Mouse (Mus musculus) intestine, postnatal 0 days (tissue): ENCODE results near the gene Mdfic. TPM values are rescaled to one million over a fixed set of nuclear protein-coding genes. Genes with fewer than 3 reads are reported as not detected.

ENCODE experiments used
- ATAC-seq: fragments of 200-750 bp; cut with Nextera tagmentation; 2 replicates; pipeline ENCODE4 v1.8.0; 2017; ENCODE audit warnings: mild to moderate bottlenecking, moderate TSS enrichment, moderate library complexity
- H3K27ac ChIP-seq: fragments of 300-500 bp; sonication (generic); 2 replicates; pipeline ENCODE4 v1.5.1; 2014; ENCODE audit warnings: mild to moderate bottlenecking, low read depth, low read length, moderate library complexity
- H3K27me3 ChIP-seq: fragments of 300-500 bp; sonication (generic); replicated peaks from 2 replicates; pipeline ENCODE4 v1.6.1; 2014; ENCODE audit warnings: low read length, mixed read lengths; ENCODE audit not compliant: control insufficient read depth, insufficient read depth
- H3K36me3 ChIP-seq: fragments of 300-500 bp; sonication (generic); 2 replicates; pipeline ENCODE4 v1.6.1; 2014; ENCODE audit warnings: mild to moderate bottlenecking, moderate library complexity; ENCODE audit not compliant: control insufficient read depth, insufficient read depth
- H3K4me1 ChIP-seq: fragments of 300-500 bp; sonication (generic); replicated peaks from 2 replicates; pipeline ENCODE4 v1.6.1; 2014; ENCODE audit warnings: antibody characterized with exemption, low read length, mixed read lengths; ENCODE audit not compliant: control insufficient read depth, insufficient read depth
- H3K4me2 ChIP-seq: fragments of 300-500 bp; sonication (generic); replicated peaks from 2 replicates; pipeline ENCODE4 v1.6.1; 2014; ENCODE audit warnings: low read depth, mild to moderate bottlenecking, moderate library complexity
- H3K4me3 ChIP-seq: fragments of 300-500 bp; sonication (generic); 2 replicates; pipeline ENCODE4 v1.5.1; 2014; ENCODE audit warnings: low read depth, low read length
- H3K9ac ChIP-seq: fragments of 300-500 bp; sonication (generic); 2 replicates; pipeline ENCODE4 v1.6.1; 2014; ENCODE audit warnings: mild to moderate bottlenecking, low read depth, low read length
- H3K9me3 ChIP-seq: fragments of 300-500 bp; sonication (generic); 2 replicates; pipeline ENCODE4 v1.6.1; 2016; ENCODE audit warnings: mixed run types; ENCODE audit not compliant: control insufficient read depth
- CTCF ChIP-seq: sonication (generic); IDR thresholded peaks from 2 replicates; pipeline ENCODE4 v1.5.1; 2016; ENCODE audit warnings: low read depth, mild to moderate bottlenecking, control low read depth, antibody characterized with exemption, moderate library complexity
- WGBS: fragments of 180-500 bp; shearing (Covaris S2); extraction: QIAGEN DNeasy Blood & Tissue Kit; methylation state at CpG from one replicate; pipeline ENCODE4 v1.1.7; 2014; 5-methylcytosine and 5-hydroxymethylcytosine counted together
- polyA plus RNA-seq: library from polyadenylated mRNA; unstranded; fragments of >200 nt; fragmentation: Nextera tagmentation; extraction: Ambion mirVana; gene quantifications from 2 replicates; pipeline ENCODE4 v1.2.1, GENCODE M21; 2015

Gene Mdfic
- polyA plus RNA-seq, 1 experiment from 2014 or later, result 2.3 TPM

- no peak overlapping the region for H3K27ac ChIP-seq
- no peak overlapping the region for H3K4me3 ChIP-seq
- H3K9me3 ChIP-seq, result no peaks in the 10 kb centered on the region
- 44% methylated on average over 8 of the region's 8 CpGs for WGBS
- H3K9ac ChIP-seq, result no peak overlapping the region
- no peak overlapping the region for H3K4me2 ChIP-seq
- no peaks in the 10 kb centered on the region for H3K36me3 ChIP-seq
- no peaks in the 10 kb centered on the region for H3K27me3 ChIP-seq
- no peaks in the 10 kb centered on the region for H3K4me1 ChIP-seq
- no peak for TF ChIP-seq CTCF
- ATAC-seq, result no peak
Observed at GRCm38 (mm10) chr6:15770128-15770527, 49.7 kb downstream of the Mdfic start.

GRCm38 (mm10) chr6:15777070-15777469, 56.6 kb downstream of the Mdfic start:
- no peak overlapping the region for H3K4me2 ChIP-seq
- no peaks in the 10 kb centered on the region for H3K27me3 ChIP-seq
- whole genome bisulfite sequencing, result 81% methylated on average over 3 of the region's 3 CpGs
- H3K9ac ChIP-seq, result no peak overlapping the region
- no peaks in the 10 kb centered on the region for H3K36me3 ChIP-seq
- no peak for ATAC-seq
- no peak overlapping the region for H3K4me3 ChIP-seq
- H3K4me1 ChIP-seq, result no peaks in the 10 kb centered on the region
- H3K9me3 ChIP-seq, result no peaks in the 10 kb centered on the region
- no peak for TF ChIP-seq CTCF
- no peak overlapping the region for H3K27ac ChIP-seq

- no peak overlapping the region for H3K9ac ChIP-seq
- no peaks in the 10 kb centered on the region for H3K27me3 ChIP-seq
- no peaks in the 10 kb centered on the region for H3K4me1 ChIP-seq
- no peaks in the 10 kb centered on the region for H3K36me3 ChIP-seq
- no peak for TF ChIP-seq CTCF
- ATAC-seq, result no peak
- H3K27ac ChIP-seq, result no peak overlapping the region
- H3K4me2 ChIP-seq, result no peak overlapping the region
- H3K4me3 ChIP-seq, result no peak overlapping the region
- H3K9me3 ChIP-seq, result no peaks in the 10 kb centered on the region
Observed at GRCm38 (mm10) chr6:15780127-15780526, 59.7 kb downstream of the Mdfic start.

- Histone ChIP-seq H3K9me3 (no peaks in the 10 kb centered on the region), H3K27me3 (no peaks in the 10 kb centered on the region), H3K4me2 (no peak overlapping the region), H3K4me1 (no peaks in the 10 kb centered on the region), H3K36me3 (no peaks in the 10 kb centered on the region), H3K27ac (no peak overlapping the region), H3K9ac (no peak overlapping the region), H3K4me3 (no peak overlapping the region)
- ATAC-seq, result no peak
- no peak for TF ChIP-seq CTCF
- 70% methylated on average over 2 of the region's 2 CpGs for WGBS
Observed at GRCm38 (mm10) chr6:15780688-15781087, 60.2 kb downstream of the Mdfic start.

- 50% methylated on average over 16 of the region's 16 CpGs for WGBS
- Histone ChIP-seq H3K9ac (no peak overlapping the region), H3K9me3 (no peaks in the 10 kb centered on the region), H3K4me2 (no peak overlapping the region), H3K27me3 (no peaks in the 10 kb centered on the region), H3K4me1 (0 out of 2 replicates have a peak, but pooled peaks cover 3% of the 10 kb centered on the region), H3K4me3 (no peak overlapping the region), H3K36me3 (no peaks in the 10 kb centered on the region), H3K27ac (no peak overlapping the region)
- peak; percentile 83 for TF ChIP-seq CTCF
- no peak for ATAC-seq
Observed at GRCm38 (mm10) chr6:15789523-15790500, 69.4 kb downstream of the Mdfic start.

- Histone ChIP-seq H3K27ac (no peak overlapping the region), H3K9me3 (no peaks in the 10 kb centered on the region), H3K4me3 (no peak overlapping the region), H3K4me1 (0 out of 2 replicates have a peak, but pooled peaks cover 3% of the 10 kb centered on the region), H3K27me3 (no peaks in the 10 kb centered on the region), H3K9ac (no peak overlapping the region), H3K36me3 (no peaks in the 10 kb centered on the region), H3K4me2 (peak overlapping the region; percentile 49)
- no peak for ATAC-seq
- no peak for TF ChIP-seq CTCF
- 66% methylated on average over 12 of the region's 12 CpGs for WGBS
Observed at GRCm38 (mm10) chr6:15792680-15793601, 72.5 kb downstream of the Mdfic start.
